Mouse (Mus musculus) CH12.LX (cell line): ENCODE measurements around the gene Nyap1.

Source experiments
- CHD1 ChIP-seq: IDR thresholded peaks from 2 replicates; pipeline ENCODE4 v1.6.1; 2012; ENCODE audit warnings: low read depth, low read length, improper control_type of control experiment, inconsistent platforms
- CTCF ChIP-seq, 2 experiments: IDR thresholded peaks in 1 of 2; conservative IDR thresholded peaks in 1 of 2; 2 replicates each; pipeline ENCODE4 v1.5.1; 2011 to 2012; ENCODE audit warnings: low read depth in 2 of 2, low read length in 2 of 2, improper control_type of control experiment in 1 of 2, inconsistent platforms in 1 of 2, mild to moderate bottlenecking in 1 of 2, moderate library complexity in 1 of 2
- ELF1 ChIP-seq: IDR thresholded peaks from 2 replicates; pipeline ENCODE4 v1.6.1; 2014; ENCODE audit warnings: low read depth, mild to moderate bottlenecking, inconsistent platforms, low read length, improper control_type of control experiment
- EP300 ChIP-seq: IDR thresholded peaks from 2 replicates; pipeline ENCODE4 v1.6.1; 2011; ENCODE audit warnings: low read length, improper control_type of control experiment
- JUND ChIP-seq: conservative IDR thresholded peaks from 2 replicates; pipeline ENCODE4 v1.6.1; 2011; ENCODE audit warnings: low read depth, low read length, improper control_type of control experiment
- KAT2A ChIP-seq: IDR thresholded peaks from 2 replicates; pipeline ENCODE4 v1.6.1; 2012; ENCODE audit warnings: low read length, improper control_type of control experiment, inconsistent platforms; ENCODE audit not compliant: insufficient replicate concordance
- MAFK ChIP-seq: IDR thresholded peaks from 2 replicates; pipeline ENCODE4 v1.6.1; 2011; ENCODE audit warnings: low read length, improper control_type of control experiment; ENCODE audit not compliant: insufficient replicate concordance
- POLR2A ChIP-seq: IDR thresholded peaks from 2 replicates; pipeline ENCODE4 v1.6.1; 2011; ENCODE audit warnings: low read depth, mild to moderate bottlenecking, improper control_type of control experiment, low read length
- RCOR1 ChIP-seq: conservative IDR thresholded peaks from 2 replicates; pipeline ENCODE4 v1.6.1; 2012; ENCODE audit warnings: low read depth, mild to moderate bottlenecking, inconsistent platforms, low read length, improper control_type of control experiment
- TBP ChIP-seq: conservative IDR thresholded peaks from 2 replicates; pipeline ENCODE4 v1.6.1; 2011; ENCODE audit warnings: low read depth, low read length, improper control_type of control experiment
- ZMIZ1 ChIP-seq: IDR thresholded peaks from 2 replicates; pipeline ENCODE4 v1.6.1; 2012; ENCODE audit warnings: low read depth, mild to moderate bottlenecking, inconsistent platforms, low read length, improper control_type of control experiment

GRCm38 (mm10) chr5:137749196-137749836 is 7.9 kb upstream of the Nyap1 start:
- TF ChIP-seq ELF1 (no peak), CHD1 (no peak), KAT2A (no peak), CTCF (conservative IDR thresholded peaks at IDR 0.05 in 1 of 2, IDR thresholded peaks at IDR 0.05 in 1 of 2; ENCODE audit: low read depth in 2 of 2, low read length in 2 of 2) (no peak), POLR2A (no peak), RCOR1 (no peak), MAFK (no peak), ZMIZ1 (no peak), EP300 (no peak), TBP (no peak), JUND (no peak)
